Mouse (Mus musculus) hindbrain, postnatal 0 days (tissue): ENCODE measurements around the gene Ccdc121. TPM values are rescaled to one million over a fixed set of nuclear protein-coding genes. Genes with fewer than 3 reads are reported as not detected.

Experiments
- ATAC-seq: fragments of 200-750 bp; cut with Nextera tagmentation; 2 replicates; pipeline ENCODE4 v1.8.0; 2017; ENCODE audit warnings: mild to moderate bottlenecking, moderate TSS enrichment, moderate library complexity
- DNase-seq: peaks from one replicate; pipeline ENCODE4 v3.0.0-alpha.2; 2015; ENCODE audit warnings: low spot score
- H3K27ac ChIP-seq: fragments of 300-500 bp; sonication (generic); 2 replicates; pipeline ENCODE4 v1.5.1; 2014; ENCODE audit warnings: mild to moderate bottlenecking
- H3K27me3 ChIP-seq: fragments of 300-500 bp; sonication (generic); 2 replicates; pipeline ENCODE4 v1.6.1; 2014; ENCODE audit warnings: low read length, mixed read lengths; ENCODE audit not compliant: insufficient read depth
- H3K36me3 ChIP-seq: fragments of 300-500 bp; sonication (generic); 2 replicates; pipeline ENCODE4 v1.6.1; 2014; ENCODE audit warnings: low read length, mixed read lengths; ENCODE audit not compliant: insufficient read depth
- H3K4me1 ChIP-seq: fragments of 300-500 bp; sonication (generic); 2 replicates; pipeline ENCODE4 v1.6.1; 2014; ENCODE audit warnings: antibody characterized with exemption, low read length, mixed read lengths; ENCODE audit not compliant: insufficient read depth
- H3K4me2 ChIP-seq: fragments of 300-500 bp; sonication (generic); 2 replicates; pipeline ENCODE4 v1.6.1; 2014; ENCODE audit warnings: low read depth, mild to moderate bottlenecking, low read length, moderate library complexity, mixed read lengths
- H3K4me3 ChIP-seq: fragments of 300-500 bp; sonication (generic); 2 replicates; pipeline ENCODE4 v1.5.1; 2014; ENCODE audit warnings: low read length
- H3K9ac ChIP-seq: fragments of 300-500 bp; sonication (generic); replicated peaks from 2 replicates; pipeline ENCODE4 v1.6.1; 2014; ENCODE audit warnings: mild to moderate bottlenecking, low read length, moderate library complexity, mixed read lengths
- H3K9me3 ChIP-seq: fragments of 300-500 bp; sonication (generic); 2 replicates; pipeline ENCODE4 v1.6.1; 2016; ENCODE audit warnings: low read length, mixed read lengths
- CTCF ChIP-seq: IDR thresholded peaks from 2 replicates; pipeline ENCODE4 v1.5.1; 2016; ENCODE audit warnings: antibody characterized with exemption, control low read depth, low read depth
- WGBS: fragments of 180-500 bp; shearing (Covaris S2); extraction: QIAGEN DNeasy Blood & Tissue Kit; methylation state at CpG from one replicate; pipeline ENCODE4 v1.1.7; 2014; 5-methylcytosine and 5-hydroxymethylcytosine counted together
- polyA plus RNA-seq: library from polyadenylated mRNA; unstranded; fragments of >200 nt; fragmentation: Nextera tagmentation; extraction: Ambion mirVana; gene quantifications from 2 replicates; pipeline ENCODE4 v1.2.1, GENCODE M21; 2015
- total RNA-seq: library from RNA; depleted of rRNA; stranded (reverse); fragments of >200 nt; gene quantifications from 2 replicates; pipeline ENCODE4 v1.2.3, GENCODE M21; 2014

Ccdc121 gene
- total and polyA plus RNA-seq, 2 experiments from 2014 or later, result 0.16 to 0.25 TPM

DNA sequence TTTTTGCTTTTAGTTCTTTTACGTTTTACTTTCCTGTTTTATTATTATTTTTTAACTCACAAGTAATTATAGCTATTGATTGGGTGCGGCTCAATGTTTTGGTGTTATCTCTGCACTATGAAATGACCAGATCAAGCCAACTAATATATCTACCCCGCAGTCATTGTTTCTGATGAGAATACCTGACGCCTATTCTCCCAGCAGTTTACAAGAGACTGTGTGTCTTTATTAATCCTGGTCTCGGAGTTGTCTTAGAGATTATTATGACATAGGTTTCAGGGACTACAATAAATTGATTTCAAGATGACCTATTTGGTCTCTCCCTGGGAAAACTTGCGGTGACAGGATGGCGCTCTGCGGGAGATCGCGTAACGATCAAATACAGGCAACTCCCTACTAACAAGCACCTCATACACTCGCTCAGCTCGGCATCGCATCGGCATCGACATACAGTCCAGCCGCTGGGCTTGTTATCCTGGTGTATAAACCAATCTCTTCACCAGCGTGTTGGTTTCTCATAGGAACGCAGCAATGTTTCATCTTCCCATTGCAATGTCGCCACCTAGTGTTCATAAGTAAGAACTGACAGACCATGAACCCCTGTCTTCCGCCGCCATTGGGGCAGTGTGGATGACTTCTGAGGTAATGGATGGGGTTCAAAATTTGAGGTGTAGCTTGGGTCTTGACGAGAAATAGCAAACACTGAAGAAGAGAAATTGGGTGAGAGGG lies 34.0 kb upstream of the Ccdc121 start:
- peak overlapping the region; percentile 20 for H3K4me3 ChIP-seq
- DNase-seq (peak; percentile 90), ATAC-seq (peak; percentile 73)
- no peaks in the 10 kb centered on the region for H3K4me1 ChIP-seq
- no peak overlapping the region for H3K9ac ChIP-seq
- no peaks in the 10 kb centered on the region for H3K27me3 ChIP-seq
- H3K4me2 ChIP-seq, result peak overlapping the region; percentile 52
- H3K27ac ChIP-seq, result no peak overlapping the region
- 22% methylated on average over 23 of the region's 23 CpGs for WGBS
- H3K36me3 ChIP-seq, result no peaks in the 10 kb centered on the region
- no peaks in the 10 kb centered on the region for H3K9me3 ChIP-seq
- peak; percentile 98 for TF ChIP-seq CTCF

GRCm38 (mm10) chr1:181543711-181544383 lies 32.6 kb upstream of the Ccdc121 start:
- no peak overlapping the region for H3K9ac ChIP-seq
- ATAC-seq, result no peak

DNA sequence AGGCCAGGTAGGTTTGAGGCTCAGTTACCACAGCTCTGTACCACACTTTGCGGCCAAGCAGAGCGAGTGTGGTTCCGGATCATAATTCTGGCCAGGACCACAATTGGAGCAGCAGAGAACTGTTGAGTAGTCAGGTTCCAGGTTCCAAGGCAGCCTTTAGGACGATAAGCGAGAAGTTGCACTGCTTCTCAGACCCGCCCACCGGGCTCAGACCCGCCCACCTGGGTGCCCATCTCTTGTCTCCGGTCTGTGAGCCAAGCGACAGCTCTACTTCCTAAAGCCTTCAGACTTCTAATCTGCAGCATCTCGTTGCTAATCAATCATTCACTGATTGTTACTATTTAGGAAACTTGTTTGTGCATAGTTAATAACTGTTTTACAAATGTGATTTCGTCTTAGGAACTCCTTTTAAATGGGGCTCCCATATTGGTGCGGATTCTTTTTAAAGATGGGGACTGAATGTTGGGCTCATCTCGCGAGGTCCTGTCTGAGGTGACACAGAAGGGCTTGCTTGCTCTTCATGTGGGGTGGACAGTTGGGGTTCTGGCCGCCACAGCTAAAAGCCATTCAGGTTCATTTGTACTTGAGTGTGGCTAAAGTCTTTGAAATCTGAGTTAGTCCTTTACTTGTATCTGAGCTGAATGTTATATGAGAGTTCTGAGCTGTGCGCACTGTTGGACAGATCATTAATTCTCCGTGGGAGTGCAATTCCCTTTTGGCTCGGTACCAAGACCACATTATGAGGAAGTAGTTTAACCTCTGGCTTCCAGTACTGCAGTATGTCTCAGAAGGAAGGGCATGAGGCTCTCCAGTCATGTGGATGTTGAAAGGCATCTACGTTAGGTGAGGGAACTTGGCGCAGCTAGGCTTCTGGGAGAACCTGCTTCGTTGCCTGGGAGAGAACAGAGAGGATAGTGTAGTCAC lies 28.9 kb upstream of the Ccdc121 start:
- H3K9me3 ChIP-seq, result no peaks in the 10 kb centered on the region
- no peaks in the 10 kb centered on the region for H3K4me1 ChIP-seq
- H3K27me3 ChIP-seq, result no peaks in the 10 kb centered on the region
- no peak overlapping the region for H3K4me2 ChIP-seq
- H3K36me3 ChIP-seq, result no peaks in the 10 kb centered on the region
- no peak overlapping the region for H3K4me3 ChIP-seq
- H3K9ac ChIP-seq, result no peak overlapping the region
- TF ChIP-seq CTCF, result no peak
- ATAC-seq, result no peak
- H3K27ac ChIP-seq, result no peak overlapping the region
- 62% methylated on average over 22 of the region's 22 CpGs for WGBS
- peak; percentile 37 for DNase-seq

More at GRCm38 (mm10) chr1:181543711-181544383, 32.6 kb upstream of the Ccdc121 start:
- 71% methylated on average over 5 of the region's 5 CpGs for WGBS
- peak; percentile 50 for TF ChIP-seq CTCF
- H3K4me1 ChIP-seq, result no peaks in the 10 kb centered on the region
- H3K36me3 ChIP-seq, result no peaks in the 10 kb centered on the region
- no peak overlapping the region for H3K27ac ChIP-seq
- H3K4me3 ChIP-seq, result no peak overlapping the region
- DNase-seq, result no peak
- H3K27me3 ChIP-seq, result no peaks in the 10 kb centered on the region
- H3K4me2 ChIP-seq, result no peak overlapping the region
- no peaks in the 10 kb centered on the region for H3K9me3 ChIP-seq

- Histone ChIP-seq H3K36me3 (no peaks in the 10 kb centered on the region), H3K4me1 (no peaks in the 10 kb centered on the region), H3K27ac (no peak overlapping the region), H3K27me3 (no peaks in the 10 kb centered on the region), H3K4me3 (no peak overlapping the region), H3K9me3 (no peaks in the 10 kb centered on the region), H3K4me2 (no peak overlapping the region), H3K9ac (no peak overlapping the region)
- no peak for DNase-seq
- 87% methylated on average over 9 of the region's 9 CpGs for WGBS
- ATAC-seq, result no peak
- no peak for TF ChIP-seq CTCF
Measured at GRCm38 (mm10) chr1:181537627-181538525, 26.6 kb upstream of the Ccdc121 start.

DNA sequence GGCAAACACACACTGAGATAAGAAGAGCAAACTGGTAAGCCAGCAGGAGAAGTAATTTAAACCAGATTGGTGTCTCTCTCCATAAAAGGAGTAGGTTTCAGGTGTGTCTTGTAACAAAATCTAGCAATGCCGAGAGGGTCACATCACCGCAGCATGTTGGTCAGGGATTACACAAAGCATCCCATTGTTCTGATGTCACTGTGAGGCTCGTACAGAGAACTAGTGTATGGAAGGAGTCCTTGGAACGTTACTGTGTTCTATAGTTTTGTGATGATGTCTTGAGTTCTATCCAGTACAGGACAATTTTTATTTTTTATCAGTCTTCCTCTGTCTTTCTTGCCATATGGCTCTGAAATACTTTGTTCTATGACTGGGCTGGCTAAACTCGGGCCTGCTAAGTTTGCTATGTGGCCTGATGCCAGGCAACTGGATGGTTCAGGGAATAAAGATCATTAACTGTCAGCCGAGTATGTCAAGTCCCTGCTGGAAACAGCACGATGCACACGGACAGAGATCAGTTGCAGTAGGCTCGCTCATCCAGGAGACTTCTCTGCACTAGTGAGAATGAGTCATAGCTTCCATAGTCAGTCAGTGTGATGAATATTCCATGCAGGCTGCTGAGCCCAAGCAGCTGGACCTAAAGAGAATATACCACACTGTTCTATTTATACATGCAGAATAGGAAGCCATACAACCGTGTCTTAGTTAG lies 24.1 kb upstream of the Ccdc121 start:
- H3K27me3 ChIP-seq, result no peaks in the 10 kb centered on the region
- H3K4me1 ChIP-seq, result no peaks in the 10 kb centered on the region
- no peak overlapping the region for H3K4me3 ChIP-seq
- WGBS, result 35% methylated on average over 10 of the region's 10 CpGs
- no peak for TF ChIP-seq CTCF
- H3K36me3 ChIP-seq, result no peaks in the 10 kb centered on the region
- ATAC-seq, result no peak
- no peak overlapping the region for H3K9ac ChIP-seq
- no peaks in the 10 kb centered on the region for H3K9me3 ChIP-seq
- DNase-seq, result peak; percentile 52
- no peak overlapping the region for H3K4me2 ChIP-seq
- no peak overlapping the region for H3K27ac ChIP-seq
